Mouse (Mus musculus) cerebellum, adult 8-10 months (tissue): ENCODE measurements around the gene Kcnip3.

Experiments
- DNase-seq: peaks from one replicate; pipeline ENCODE4 v3.0.0; 2022

The Kcnip3 gene

DNA sequence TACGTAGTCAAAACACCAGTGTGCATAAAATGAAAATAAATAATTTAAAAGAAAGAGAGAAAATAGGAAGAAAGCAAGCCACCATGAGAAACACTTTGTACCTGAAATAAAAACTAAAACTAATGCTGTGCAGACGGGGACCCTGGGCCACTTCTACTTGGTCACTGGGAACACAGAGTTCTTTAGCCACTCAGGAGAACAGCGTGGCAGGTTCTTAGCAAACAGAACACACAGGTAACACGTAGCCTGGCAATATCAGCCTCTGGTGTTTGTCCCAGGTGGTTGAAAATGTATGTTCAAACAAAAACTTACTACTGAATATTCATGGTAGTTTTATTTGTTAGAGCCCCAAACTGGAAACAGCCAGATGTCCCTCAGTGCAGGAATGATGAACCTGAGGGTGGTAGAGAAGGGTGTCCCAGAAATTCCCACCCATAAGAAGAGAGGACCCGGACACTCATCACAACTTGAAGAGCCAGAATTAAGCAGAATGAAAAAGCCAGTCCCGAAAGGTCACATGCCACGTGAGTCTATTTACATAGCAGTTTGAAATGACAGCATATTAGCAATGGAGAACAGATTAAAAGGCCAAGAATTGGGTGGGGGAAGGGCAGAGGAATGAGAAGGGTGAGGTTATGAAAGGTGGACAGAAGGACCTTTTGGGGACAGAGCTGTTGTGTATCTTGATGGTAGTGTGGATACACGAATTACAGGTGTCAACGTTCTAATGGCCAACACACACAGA, 7.3 kb downstream of the Kcnip3 start:
- no peak for DNase-seq

GRCm38 (mm10) chr2:127513244-127513643, 8.7 kb downstream of the Kcnip3 start:
- no peak for DNase-seq

GRCm38 (mm10) chr2:127511426-127511825, 10.5 kb downstream of the Kcnip3 start:
- peak; percentile 29 for DNase-seq

DNA sequence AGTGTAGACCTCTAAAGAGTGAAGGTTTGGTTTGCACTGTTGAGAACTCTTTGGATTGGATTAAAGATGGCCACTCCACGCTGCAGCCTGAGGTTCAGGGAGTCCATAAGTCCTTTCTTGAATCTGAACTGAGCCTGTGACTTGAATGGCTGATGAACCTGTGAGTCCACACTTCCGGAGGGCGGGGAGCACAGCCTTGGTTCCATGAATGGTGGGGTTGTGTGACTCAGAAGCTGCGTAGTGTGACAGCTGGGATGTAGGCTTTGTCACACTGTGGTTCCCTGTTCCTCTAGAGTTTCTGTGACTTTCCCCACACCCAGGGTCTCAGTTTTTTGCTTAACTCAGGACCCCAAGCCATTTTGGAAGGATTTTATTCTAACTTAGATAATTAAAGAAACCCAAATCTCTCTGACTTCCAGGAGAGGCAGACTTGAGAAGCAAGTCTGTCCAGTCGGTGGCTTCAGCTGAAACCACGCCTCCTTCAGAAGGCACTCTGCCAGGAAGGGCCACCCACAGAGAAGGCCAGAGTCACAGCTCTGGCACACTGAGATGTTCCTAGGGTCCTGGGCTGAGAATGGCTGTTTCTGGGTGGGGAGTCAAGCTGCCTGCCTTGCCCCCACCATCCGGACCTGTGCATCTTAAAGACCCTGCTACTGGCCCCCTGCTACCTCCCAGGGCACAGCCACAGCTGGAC, 13.8 kb downstream of the Kcnip3 start:
- no peak for DNase-seq

DNA sequence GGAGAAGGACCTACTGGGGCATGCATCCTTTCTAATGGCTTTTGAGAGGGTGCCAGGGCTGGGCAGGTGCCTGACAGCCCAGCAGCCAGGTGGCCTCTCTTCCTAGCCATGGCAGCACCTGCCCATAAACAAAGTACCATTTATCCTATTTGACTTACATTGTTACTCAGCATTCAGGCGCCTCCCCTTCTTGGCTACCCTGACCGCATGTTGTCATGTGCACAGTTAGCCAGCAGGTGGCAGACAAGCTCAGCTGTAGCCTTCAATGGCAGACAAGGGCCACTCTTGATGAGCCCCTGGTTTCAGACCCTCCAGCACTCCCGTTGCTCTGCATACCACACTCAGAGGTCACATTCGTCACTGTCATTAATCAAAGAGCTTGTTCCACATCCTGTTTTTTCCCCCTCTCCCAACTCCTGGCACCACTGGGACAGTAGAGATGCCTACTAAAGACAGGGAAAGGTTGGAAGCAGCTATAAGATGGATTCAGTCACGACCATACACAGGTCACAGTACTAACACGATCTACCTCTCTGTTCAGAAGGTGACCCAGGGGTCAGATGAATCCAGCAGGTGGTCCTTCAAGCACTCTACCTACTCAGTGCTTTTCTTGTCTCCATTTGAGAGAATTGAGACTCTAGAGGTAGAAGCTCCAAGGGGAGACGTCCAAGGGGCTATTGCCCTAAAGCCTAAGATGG, 14.7 kb downstream of the Kcnip3 start:
- peak; percentile 89 for DNase-seq

- DNase-seq, result no peak
Observed at GRCm38 (mm10) chr2:127506131-127506632, 15.7 kb downstream of the Kcnip3 start.

DNA sequence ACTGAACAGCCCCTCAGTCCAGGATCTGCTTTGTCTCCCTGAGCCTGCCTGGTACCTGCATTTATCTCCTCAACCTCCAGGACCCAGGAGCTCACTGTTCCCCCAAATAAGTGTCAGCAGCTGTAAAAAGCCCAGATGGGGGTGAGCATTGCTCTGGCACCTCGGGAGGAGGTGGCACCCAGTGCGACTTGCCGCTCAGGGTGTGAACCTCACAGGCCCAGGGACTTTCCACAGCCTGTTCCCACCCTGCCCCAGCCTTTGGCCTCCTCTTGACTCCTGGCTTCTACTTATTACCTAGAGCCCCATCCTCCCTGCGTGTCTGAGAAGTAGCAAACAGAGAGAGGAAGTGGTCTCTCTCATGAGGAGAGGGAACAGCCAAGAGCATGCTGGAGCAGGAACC, 16.7 kb downstream of the Kcnip3 start:
- no peak for DNase-seq

- no peak for DNase-seq
Observed at GRCm38 (mm10) chr2:127503751-127504549, 17.9 kb downstream of the Kcnip3 start.

DNA sequence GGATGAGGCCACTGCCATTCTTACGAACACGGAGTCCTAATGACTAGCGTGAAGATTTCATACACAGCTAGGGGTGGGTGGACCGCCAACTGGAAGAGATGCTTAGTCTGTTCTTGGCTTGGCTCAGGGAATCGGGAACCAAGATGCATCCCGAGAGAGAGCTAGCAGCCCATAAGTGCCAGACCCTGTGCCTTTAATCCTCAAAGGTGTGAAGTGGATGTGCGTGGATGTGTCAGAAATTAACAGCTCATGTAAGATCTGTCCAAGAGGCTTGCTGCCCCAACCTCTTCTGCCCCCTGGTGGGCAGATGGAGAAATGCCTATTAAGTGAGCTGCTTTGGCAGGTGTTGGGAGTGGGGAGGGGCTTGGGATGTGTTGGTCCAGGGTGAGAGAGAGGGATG, 20.8 kb downstream of the Kcnip3 start:
- DNase-seq, result no peak

DNA sequence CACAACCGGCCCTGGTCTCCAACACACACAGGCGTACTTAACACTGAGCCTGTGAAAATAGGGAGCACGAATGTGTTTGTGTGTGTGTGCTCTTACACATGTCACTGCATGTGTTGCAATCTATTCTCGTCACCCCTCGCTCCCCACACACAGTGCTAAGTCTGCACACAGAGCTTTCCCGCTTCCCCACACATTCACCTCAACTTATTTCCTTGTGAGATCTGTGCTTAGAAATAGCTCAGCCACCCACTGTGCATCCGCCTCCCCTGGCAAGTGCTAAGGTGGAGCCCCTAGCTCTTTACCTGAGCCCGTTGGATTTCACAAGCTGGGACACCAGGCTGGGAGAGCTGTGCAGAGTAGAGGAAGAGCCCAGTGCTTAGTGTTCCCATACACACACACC, 23.1 kb downstream of the Kcnip3 start:
- no peak for DNase-seq

GRCm38 (mm10) chr2:127496321-127496720, 25.6 kb downstream of the Kcnip3 start:
- no peak for DNase-seq

DNA sequence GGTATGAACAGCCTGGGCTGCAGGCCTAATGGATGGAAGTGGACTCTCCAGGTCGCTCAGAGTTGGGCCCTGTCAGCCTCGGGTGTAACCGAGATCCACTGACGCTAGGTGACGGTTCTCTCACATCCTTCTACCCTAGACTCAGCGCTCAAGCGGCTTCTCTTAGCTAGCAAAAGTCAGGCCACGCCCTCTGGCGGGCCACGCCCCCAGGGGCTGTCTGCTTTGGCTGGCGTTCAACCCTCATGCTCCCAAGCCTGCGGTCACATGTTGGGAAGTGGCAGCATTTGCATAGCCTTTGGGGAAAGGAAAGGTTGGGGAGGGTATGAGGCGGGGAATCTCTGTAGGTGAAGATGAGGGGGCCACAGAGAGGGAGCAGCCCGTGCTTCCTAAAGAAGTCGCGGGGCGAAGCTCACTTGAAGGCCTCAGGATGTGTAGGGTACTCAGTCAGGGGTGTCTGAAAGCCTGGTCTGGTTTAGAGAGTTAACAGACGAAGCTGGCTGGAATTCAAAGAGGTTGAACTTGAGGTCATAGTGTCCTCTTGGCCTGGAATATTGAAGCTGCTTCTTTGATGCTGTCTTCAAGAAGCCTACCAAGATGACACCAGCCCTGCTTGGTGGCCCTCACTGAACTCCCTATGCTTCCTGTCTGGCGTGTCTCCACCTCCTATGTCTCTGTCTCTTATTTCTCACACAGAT, 37.3 kb downstream of the Kcnip3 start:
- no peak for DNase-seq

DNA sequence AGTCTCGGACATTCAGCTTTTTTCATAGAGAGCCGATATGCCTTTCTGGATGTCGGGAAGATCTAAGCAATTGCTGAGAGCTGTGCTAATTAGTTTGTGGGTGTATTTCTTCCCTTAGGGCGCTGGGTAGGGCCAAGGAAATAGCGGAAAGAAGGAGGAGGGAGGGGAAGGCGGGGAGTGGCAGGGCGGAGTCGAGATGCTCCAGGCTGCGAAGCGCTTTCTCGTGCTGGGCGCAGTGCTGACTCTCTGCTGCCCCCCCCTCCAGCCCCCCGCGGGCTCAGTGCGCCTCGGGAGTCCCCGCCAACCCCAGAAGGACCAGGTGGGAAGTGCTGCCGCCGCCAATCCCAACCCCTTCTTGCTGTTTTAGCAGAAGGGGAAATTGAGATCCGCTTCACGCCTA, 38.9 kb downstream of the Kcnip3 start:
- DNase-seq, result no peak

DNA sequence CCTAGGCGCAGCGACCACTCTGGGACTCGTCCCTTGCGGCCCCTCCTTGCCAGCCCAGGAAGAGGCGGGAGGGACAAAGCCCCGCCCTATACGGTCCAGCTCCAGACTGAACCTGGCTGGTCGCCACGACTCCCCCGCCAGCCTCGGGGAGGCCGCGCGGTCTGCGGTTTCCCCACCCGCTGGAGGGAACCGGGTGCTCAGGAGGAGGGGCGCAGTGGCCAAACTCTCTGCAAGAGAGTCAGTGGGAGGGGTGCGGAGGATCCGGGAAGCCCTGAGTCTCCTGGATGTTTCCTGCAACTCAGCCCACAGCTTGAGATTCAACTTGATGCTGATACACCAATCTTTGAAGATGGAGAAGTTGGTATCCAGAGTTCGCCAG, 39.4 kb downstream of the Kcnip3 start:
- DNase-seq, result no peak

- no peak for DNase-seq
Observed at GRCm38 (mm10) chr2:127481841-127482532, 39.9 kb downstream of the Kcnip3 start.

DNA sequence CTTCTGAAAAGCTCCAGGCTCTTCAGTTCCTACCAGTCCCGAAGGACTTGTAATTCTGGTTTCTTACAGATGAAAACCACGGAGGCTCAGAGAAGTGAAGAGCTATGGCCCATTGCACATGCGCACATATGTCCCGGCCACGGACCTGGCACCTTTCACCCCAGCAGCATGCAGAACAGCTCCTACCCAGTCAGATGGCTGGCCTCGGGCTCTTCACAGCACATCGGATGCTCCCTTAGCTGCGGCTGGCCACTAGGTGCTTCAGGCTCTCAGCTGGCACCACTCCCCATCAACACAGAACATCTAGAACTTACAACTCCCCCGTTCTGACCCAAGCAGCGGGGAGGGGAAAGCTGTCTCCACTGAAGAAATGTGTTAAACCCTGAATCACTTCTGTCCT, 42.1 kb downstream of the Kcnip3 start:
- DNase-seq, result no peak

- no peak for DNase-seq
Observed at GRCm38 (mm10) chr2:127479210-127479609, 42.7 kb downstream of the Kcnip3 start.

DNA sequence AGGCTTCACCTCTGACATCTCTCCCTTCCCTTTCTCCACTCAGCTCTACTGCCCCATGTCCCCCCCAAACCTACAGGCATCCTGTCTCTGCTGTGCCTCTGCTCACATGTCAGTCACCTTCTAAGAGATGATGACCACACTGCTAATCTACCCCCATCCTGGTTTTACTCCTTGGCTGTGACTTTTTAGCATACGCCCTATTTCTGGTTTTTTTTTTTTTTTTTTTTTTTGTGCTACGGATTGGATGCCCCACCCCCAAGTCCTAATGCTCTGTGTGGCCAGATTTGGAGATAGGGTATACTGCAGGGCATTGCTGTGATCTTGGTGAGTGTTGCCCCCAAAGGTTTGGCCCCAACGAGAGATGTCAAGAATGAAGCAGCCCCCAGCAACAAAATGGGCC, 49.6 kb downstream of the Kcnip3 start:
- no peak for DNase-seq

DNA sequence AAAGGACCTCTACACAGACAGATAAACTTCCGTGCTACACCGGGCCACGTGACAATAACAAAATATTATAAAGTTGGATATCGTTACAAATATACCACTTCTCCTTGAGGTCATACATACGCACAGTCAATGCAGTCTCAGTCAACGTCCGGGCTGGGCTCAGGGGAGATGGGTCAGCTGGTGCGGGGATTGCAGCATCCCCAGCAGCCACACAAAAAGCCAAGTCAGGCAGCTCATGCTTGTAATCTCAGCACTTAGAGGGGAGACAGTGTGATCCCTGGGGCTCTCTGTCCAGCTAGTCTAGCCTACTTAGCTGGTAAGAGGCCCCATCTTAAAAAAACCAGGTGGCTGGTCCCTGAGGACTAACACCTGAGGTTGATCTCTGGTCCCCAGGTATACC, 50.6 kb downstream of the Kcnip3 start:
- no peak for DNase-seq

DNA sequence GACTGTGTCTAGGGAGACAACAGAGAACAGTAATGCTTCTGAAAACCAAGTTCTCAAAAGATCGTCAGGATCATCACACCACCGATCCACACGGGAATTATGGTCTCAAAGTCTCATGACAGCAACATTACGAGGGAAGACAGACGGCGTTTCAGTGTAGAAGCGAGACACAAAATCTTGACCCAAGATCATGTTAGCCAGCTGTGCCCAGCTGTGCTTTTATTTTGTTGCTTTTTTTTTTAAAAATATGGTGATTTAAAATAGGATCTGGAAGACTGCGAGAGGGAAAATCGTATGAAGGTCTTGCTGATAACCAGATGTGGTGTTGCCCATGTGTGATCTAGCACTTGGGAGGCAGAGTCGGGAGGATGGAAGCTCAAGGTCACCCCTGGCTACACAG, 51.2 kb downstream of the Kcnip3 start:
- DNase-seq, result no peak

GRCm38 (mm10) chr2:127470183-127470582, 51.7 kb downstream of the Kcnip3 start:
- DNase-seq, result no peak

GRCm38 (mm10) chr2:127462314-127462713, 59.6 kb downstream of the Kcnip3 start:
- DNase-seq, result peak; percentile 65
